In the genomic region with DNA sequence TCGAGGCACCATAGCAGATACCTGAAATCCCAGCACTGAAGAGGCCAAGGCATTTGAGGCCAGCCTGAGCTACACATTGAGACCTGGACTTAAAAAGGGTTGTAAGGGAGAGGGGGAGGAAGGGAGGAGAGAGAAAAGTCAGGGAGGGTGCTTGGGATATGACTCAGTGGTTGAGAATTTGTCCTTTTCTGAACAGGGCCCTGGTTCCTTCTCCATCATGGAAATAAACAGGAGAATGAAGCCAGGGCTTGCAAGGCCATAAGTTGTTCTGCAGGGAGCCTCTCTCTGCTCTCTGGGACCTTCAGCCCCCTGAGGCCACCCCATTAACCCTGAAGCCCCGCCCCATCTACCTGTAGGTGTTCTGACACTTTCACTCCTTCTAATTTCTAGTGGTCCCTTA, we compare ENCODE assay signal across 26 mouse cellular contexts. TPM values are rescaled to one million over a fixed set of nuclear protein-coding genes. Genes with fewer than 3 reads are reported as not detected.
DNase-seq lines count a peak whose midpoint lies in the region; ATAC-seq and TF ChIP-seq lines count a peak whose summit lies in the region.
"Had no signal": no experiment of that assay in that cellular context is flagged by ENCODE, and none has a peak within 500 bp of the region (broad histone marks: within the 10 kb centered on the region; RNA-seq: fewer than 3 reads in every experiment).

No protein-coding gene starts in this region.

- no peak overlapping the region for H3K4me3 ChIP-seq in lung, postnatal 0 days (ENCODE audit: low read depth, low read length)
- H3K4me3 ChIP-seq in stomach, postnatal 0 days (ENCODE audit: low read depth, low read length) = no peak overlapping the region
- no peak overlapping the region for H3K4me3 ChIP-seq in forebrain, embryonic 10.5 days
- H3K4me3 ChIP-seq: forebrain, embryonic 15.5 days; heart, adult 2 months; heart, embryonic 10.5 days; heart, embryonic 13.5 days had no signal

- no peak for TF ChIP-seq EP300 in lung, postnatal 0 days (IDR thresholded peaks at IDR 0.05)
- no peak for TF ChIP-seq EP300 in stomach, postnatal 0 days (optimal IDR thresholded peaks at IDR 0.05)

- no peaks in the 10 kb centered on the region for H3K36me3 ChIP-seq in lung, postnatal 0 days (ENCODE audit: insufficient read depth, low read length)
- no peaks in the 10 kb centered on the region for H3K36me3 ChIP-seq in stomach, postnatal 0 days (ENCODE audit: control insufficient read depth, insufficient read depth, low read length)
- no peaks in the 10 kb centered on the region for H3K36me3 ChIP-seq in forebrain, embryonic 10.5 days (replicated peaks)
- H3K36me3 ChIP-seq: forebrain, embryonic 15.5 days; heart, embryonic 10.5 days; heart, embryonic 13.5 days had no signal

- H3K27me3 ChIP-seq in lung, postnatal 0 days (replicated peaks; ENCODE audit: insufficient read depth, low read length) = no peaks in the 10 kb centered on the region
- H3K27me3 ChIP-seq in stomach, postnatal 0 days (ENCODE audit: control insufficient read depth, insufficient read depth, low read length) = no peaks in the 10 kb centered on the region
- peaks cover 89% of the 10 kb centered on the region for H3K27me3 ChIP-seq in forebrain, embryonic 10.5 days (ENCODE audit: poor library complexity, severe bottlenecking)

- DNase-seq in adrenal gland, adult (ENCODE audit: inconsistent age in 2 of 2, low spot score in 1 of 2) = peak; percentile 59 to 84
- no peak for DNase-seq in adrenal gland, adult 18-20 months (ENCODE audit: low spot score in 2 of 2)
- peak; percentile 28 for DNase-seq in lung, postnatal 0 days (ENCODE audit: low spot score)
- DNase-seq in lung, postnatal 10 days = no peak
- DNase-seq in stomach, postnatal 0 days (ENCODE audit: low spot score) = no peak
- DNase-seq in forebrain, embryonic 10.5 days (ENCODE audit: extremely low spot score, low spot score) = no peak
- DNase-seq: adrenal gland, postnatal 36 days; cerebellum, adult 18-20 months; cerebellum, adult 9-10 months; cerebellum, postnatal 14 days; gastrocnemius, postnatal 36 days; heart, adult 2 months; heart, postnatal 14 days; heart, postnatal 4 days; kidney, adult 18-20 months had no signal

- WGBS in lung, postnatal 0 days = 65% methylated on average over 2 of the region's 2 CpGs
- 89% methylated on average over 2 of the region's 2 CpGs for WGBS in stomach, postnatal 0 days
- WGBS in forebrain, embryonic 10.5 days = 50% methylated on average over 2 of the region's 2 CpGs

- no peak for TF ChIP-seq CTCF in lung, postnatal 0 days (IDR thresholded peaks at IDR 0.05)
- no peak for TF ChIP-seq CTCF in stomach, postnatal 0 days (IDR thresholded peaks at IDR 0.05; ENCODE audit: low read depth)

- no peaks in the 10 kb centered on the region for H3K4me1 ChIP-seq in lung, postnatal 0 days (ENCODE audit: insufficient read depth, low read depth, low read length)
- H3K4me1 ChIP-seq in stomach, postnatal 0 days (replicated peaks; ENCODE audit: control insufficient read depth, insufficient read depth) = no peaks in the 10 kb centered on the region
- peaks cover 20% of the 10 kb centered on the region for H3K4me1 ChIP-seq in forebrain, embryonic 10.5 days
- H3K4me1 ChIP-seq: forebrain, embryonic 15.5 days had no signal

- H3K9ac ChIP-seq in lung, postnatal 0 days (replicated peaks; ENCODE audit: low read depth) = no peak overlapping the region
- no peak overlapping the region for H3K9ac ChIP-seq in stomach, postnatal 0 days (ENCODE audit: low read length)
- H3K9ac ChIP-seq: forebrain, embryonic 15.5 days; heart, embryonic 13.5 days; hindbrain, embryonic 14.5 days had no signal

- H3K9me3 ChIP-seq in lung, postnatal 0 days (ENCODE audit: low read length) = no peaks in the 10 kb centered on the region
- no peaks in the 10 kb centered on the region for H3K9me3 ChIP-seq in stomach, postnatal 0 days (ENCODE audit: control insufficient read depth, low read length)
- H3K9me3 ChIP-seq in forebrain, embryonic 10.5 days = no peaks in the 10 kb centered on the region
- H3K9me3 ChIP-seq: forebrain, embryonic 15.5 days; heart, embryonic 10.5 days; heart, embryonic 13.5 days had no signal

- H3K27ac ChIP-seq in lung, postnatal 0 days (ENCODE audit: low read length) = no peak overlapping the region
- H3K27ac ChIP-seq in stomach, postnatal 0 days (replicated peaks) = no peak overlapping the region
- H3K27ac ChIP-seq in forebrain, embryonic 10.5 days = no peak overlapping the region
- H3K27ac ChIP-seq: forebrain, embryonic 15.5 days; heart, adult 2 months; heart, embryonic 10.5 days; heart, embryonic 13.5 days; hindbrain, embryonic 14.5 days; hindbrain, postnatal 0 days had no signal

- no peak for ATAC-seq in lung, postnatal 0 days
- ATAC-seq in stomach, postnatal 0 days (ENCODE audit: low FRiP score, low TSS enrichment) = 0 out of 2 replicates have a peak, but pooled peaks have one; percentile 49
- ATAC-seq: CD4-positive, CD25-positive, alpha-beta regulatory T cell, adult 4 months; forebrain, embryonic 15.5 days; hindbrain, postnatal 0 days; inflammation-experienced regulatory T-cells, adult 6 months; intestine, embryonic 16.5 days; Patski had no signal

- no peak overlapping the region for H3K4me2 ChIP-seq in lung, postnatal 0 days (replicated peaks; ENCODE audit: low read depth, low read length)
- no peak overlapping the region for H3K4me2 ChIP-seq in stomach, postnatal 0 days (replicated peaks; ENCODE audit: low read depth)
- H3K4me2 ChIP-seq: forebrain, embryonic 15.5 days; heart, embryonic 13.5 days; hindbrain, embryonic 14.5 days had no signal

RNA-seq across cellular contexts. Expression of a gene that starts 23.5 kb away (rescaled TPM):
- 100 to 1,000 TPM; 298 to 307 TPM for total RNA-seq in adrenal gland, adult 18-20 months (2021)
- polyA plus RNA-seq in lung, postnatal 0 days (2015; fragmentation: Nextera tagmentation; extraction: Ambion mirVana) = 44.7 and 54.8 TPM in 2 replicates
- 6.8 and 7.5 TPM in 2 replicates for polyA plus RNA-seq in stomach, postnatal 0 days (2015; fragmentation: Nextera tagmentation; extraction: Ambion mirVana)
- 10.6 and 13.9 TPM in 2 replicates for polyA plus RNA-seq in forebrain, embryonic 10.5 days (2016; fragmentation: Nextera tagmentation; extraction: Ambion mirVana)
- total RNA-seq: granulocyte monocyte progenitor cell, adult 5-6 weeks; MEL had no signal
- polyA plus RNA-seq: Patski had no signal

Comparison
In these comparisons a context has a peak if more than half of its experiments do, and no peak if none do; other contexts are left out.
1. DNase-seq: peak in adrenal gland, adult (2 of 2) and lung, postnatal 0 days (single experiment); none in adrenal gland, adult 18-20 months (0 of 2), lung, postnatal 10 days (single experiment), stomach, postnatal 0 days (single experiment) and forebrain, embryonic 10.5 days (single experiment).